Mouse (Mus musculus): Measurements from ENCODE around the gene Yy1. TPM values are rescaled to one million over a fixed set of nuclear protein-coding genes. Genes with fewer than 3 reads are reported as not detected.

The Yy1 gene
- polyA plus RNA-seq (2015; fragmentation: Illumina TruSeq; extraction: RNeasy Lipid Tissue Mini Kit (QIAGEN cat#74804); ENCODE audit: insufficient read depth, low read depth, low replicate concordance), result 6.2 TPM

GRCm38 (mm10) chr12:108792546-108793452 lies at the start of gene Yy1:
TSS of gene Yy1 (plus strand) at chr12:108792973.

GRCm38 (mm10) chr12:108835840-108836409 lies 43.2 kb downstream of the Yy1 start, which contains the start of the genes Slc25a29 and Slc25a47:
TSS of gene Slc25a29 (minus strand) at chr12:108835883.
TSS of gene Slc25a47 (plus strand) at chr12:108836046.

Other genes starting within 250 kb of the Yy1 start
- gene Evl, start 238.3 kb upstream of the Yy1 start, polyA plus RNA-seq (2015; fragmentation: Illumina TruSeq; extraction: RNeasy Lipid Tissue Mini Kit (QIAGEN cat#74804); ENCODE audit: insufficient read depth, low read depth, low replicate concordance), result 5.7 TPM
- gene Degs2, start 90.7 kb upstream of the Yy1 start, polyA plus RNA-seq (2015; fragmentation: Illumina TruSeq; extraction: RNeasy Lipid Tissue Mini Kit (QIAGEN cat#74804); ENCODE audit: insufficient read depth, low read depth, low replicate concordance), result 1.7 TPM
- gene Slc25a29, start 42.9 kb downstream of the Yy1 start, polyA plus RNA-seq (2015; fragmentation: Illumina TruSeq; extraction: RNeasy Lipid Tissue Mini Kit (QIAGEN cat#74804); ENCODE audit: insufficient read depth, low read depth, low replicate concordance), result 5.1 TPM
- 2.7 TPM for gene Slc25a47, start 43.1 kb downstream of the Yy1 start, polyA plus RNA-seq (2015; fragmentation: Illumina TruSeq; extraction: RNeasy Lipid Tissue Mini Kit (QIAGEN cat#74804); ENCODE audit: insufficient read depth, low read depth, low replicate concordance)
- 1.7 TPM for gene Wdr25, start 100.7 kb downstream of the Yy1 start, polyA plus RNA-seq (2015; fragmentation: Illumina TruSeq; extraction: RNeasy Lipid Tissue Mini Kit (QIAGEN cat#74804); ENCODE audit: insufficient read depth, low read depth, low replicate concordance)
- 25.4 TPM for gene Wars, start 101.2 kb downstream of the Yy1 start, polyA plus RNA-seq (2015; fragmentation: Illumina TruSeq; extraction: RNeasy Lipid Tissue Mini Kit (QIAGEN cat#74804); ENCODE audit: insufficient read depth, low read depth, low replicate concordance)

Measured in pancreas, adult 10 weeks (tissue).